Mouse (Mus musculus): ENCODE measurements around the gene Snx32.

- no peak for TF ChIP-seq CTCF (IDR thresholded peaks at IDR 0.05)
- no peak for TF ChIP-seq EP300 (IDR thresholded peaks at IDR 0.05)
Observed at GRCm38 (mm10) chr19:5463212-5463611, 47.1 kb downstream of the Snx32 start.
